Mouse (Mus musculus) heart, embryonic 16.5 days (tissue): ENCODE measurements around the gene Ttc23l. TPM values are rescaled to one million over a fixed set of nuclear protein-coding genes. Genes with fewer than 3 reads are reported as not detected.
"Not testable (repeated sequence)": the region's sequence is repeated elsewhere in the genome, so short reads cannot be mapped to it uniquely, and the experiment has no call there.

ENCODE experiments used
- ATAC-seq: fragments of 200-750 bp; cut with Nextera tagmentation; replicated peaks from 2 replicates; pipeline ENCODE4 v1.8.0; 2017; ENCODE audit warnings: moderate number of reproducible peaks; ENCODE audit not compliant: insufficient read depth, low FRiP score; ENCODE audit errors: extremely low read depth
- H3K27ac ChIP-seq: fragments of 300-500 bp; sonication (generic); 2 replicates; pipeline ENCODE4 v1.5.1; 2014; ENCODE audit warnings: mild to moderate bottlenecking, low read length, control low read depth, moderate library complexity
- H3K27me3 ChIP-seq: fragments of 300-500 bp; sonication (generic); 2 replicates; pipeline ENCODE4 v1.6.1; 2014; ENCODE audit warnings: low read length, mixed read lengths; ENCODE audit not compliant: control insufficient read depth, insufficient read depth
- H3K36me3 ChIP-seq: fragments of 300-500 bp; sonication (generic); 2 replicates; pipeline ENCODE4 v1.6.1; 2014; ENCODE audit not compliant: control insufficient read depth, insufficient read depth
- H3K4me1 ChIP-seq: fragments of 300-500 bp; sonication (generic); 2 replicates; pipeline ENCODE4 v1.6.1; 2014; ENCODE audit warnings: low read length, mixed read lengths; ENCODE audit not compliant: control insufficient read depth, insufficient read depth
- H3K4me2 ChIP-seq: fragments of 300-500 bp; sonication (generic); 2 replicates; pipeline ENCODE4 v1.6.1; 2014; ENCODE audit warnings: low read depth, mild to moderate bottlenecking, control low read depth, low read length
- H3K4me3 ChIP-seq: fragments of 300-500 bp; sonication (generic); 2 replicates; pipeline ENCODE4 v1.5.1; 2014; ENCODE audit warnings: mild to moderate bottlenecking, control low read depth, low read length
- H3K9ac ChIP-seq: fragments of 300-500 bp; sonication (generic); 2 replicates; pipeline ENCODE4 v1.6.1; 2014; ENCODE audit warnings: low read length, control low read depth
- H3K9me3 ChIP-seq: fragments of 300-500 bp; sonication (generic); replicated peaks from 2 replicates; pipeline ENCODE4 v1.6.1; 2016; ENCODE audit warnings: low read length; ENCODE audit not compliant: control insufficient read depth
- WGBS: fragments of 180-500 bp; shearing (Covaris S2); extraction: QIAGEN DNeasy Blood & Tissue Kit; methylation state at CpG from one replicate; pipeline ENCODE4 v1.1.7; 2014; 5-methylcytosine and 5-hydroxymethylcytosine counted together
- polyA plus RNA-seq: library from polyadenylated mRNA; unstranded; fragments of >200 nt; fragmentation: Nextera tagmentation; extraction: Ambion mirVana; gene quantifications from 2 replicates; pipeline ENCODE4 v1.2.1, GENCODE M21; 2015

Ttc23l gene
- polyA plus RNA-seq, 1 experiment from 2014 or later: not detected

- no peaks in the 10 kb centered on the region for H3K27me3 ChIP-seq
- H3K4me1 ChIP-seq: no peaks in the 10 kb centered on the region
- no peaks in the 10 kb centered on the region for H3K9me3 ChIP-seq
- ATAC-seq: no peak
- H3K27ac ChIP-seq: no peak overlapping the region
- WGBS: 63% methylated on average over 5 of the region's 5 CpGs
- no peak overlapping the region for H3K4me2 ChIP-seq
- H3K9ac ChIP-seq: no peak overlapping the region
- H3K4me3 ChIP-seq: no peak overlapping the region
- H3K36me3 ChIP-seq: peaks cover 4% of the 10 kb centered on the region; the same call in 1 of the 2 replicates
Observed at GRCm38 (mm10) chr15:10499593-10499992, 58.9 kb downstream of the Ttc23l start.

GRCm38 (mm10) chr15:10496696-10497095 lies 61.8 kb downstream of the Ttc23l start:
- H3K9me3 ChIP-seq, H3K27me3 ChIP-seq, H3K4me2 ChIP-seq, H3K4me1 ChIP-seq, H3K9ac ChIP-seq, H3K4me3 ChIP-seq, ATAC-seq, H3K27ac ChIP-seq: not testable (repeated sequence)
- peaks cover 14% of the 10 kb centered on the region for H3K36me3 ChIP-seq
- 93% methylated on average over 1 of the region's 1 CpGs for WGBS

GRCm38 (mm10) chr15:10495944-10496343 lies 62.5 kb downstream of the Ttc23l start:
- Histone ChIP-seq H3K4me2 (no peak overlapping the region), H3K4me3 (no peak overlapping the region), H3K4me1 (no peaks in the 10 kb centered on the region), H3K9ac (no peak overlapping the region), H3K36me3 (peaks cover 14% of the 10 kb centered on the region), H3K9me3 (no peaks in the 10 kb centered on the region), H3K27ac (no peak overlapping the region), H3K27me3 (no peaks in the 10 kb centered on the region)
- ATAC-seq: no peak
- WGBS: 88% methylated on average over 11 of the region's 11 CpGs

- Histone ChIP-seq H3K27ac (no peak overlapping the region), H3K4me3 (no peak overlapping the region), H3K27me3 (no peaks in the 10 kb centered on the region), H3K4me1 (peaks cover 6% of the 10 kb centered on the region), H3K4me2 (no peak overlapping the region), H3K36me3 (peaks cover 17% of the 10 kb centered on the region), H3K9me3 (no peaks in the 10 kb centered on the region), H3K9ac (no peak overlapping the region)
- ATAC-seq: no peak
- WGBS: 87% methylated on average over 5 of the region's 5 CpGs
Observed at GRCm38 (mm10) chr15:10490101-10490500, 68.4 kb downstream of the Ttc23l start.

- ATAC-seq: no peak
- WGBS: 59% methylated on average over 2 of the region's 2 CpGs
Observed at GRCm38 (mm10) chr15:10487246-10487645, 71.2 kb downstream of the Ttc23l start.

GRCm38 (mm10) chr15:10486365-10486839 lies 72.1 kb downstream of the Ttc23l start:
- under 1% methylated on average over 18 of the region's 18 CpGs for WGBS
- no peak for ATAC-seq
- H3K4me1 ChIP-seq: peaks cover 15% of the 10 kb centered on the region
- H3K27me3 ChIP-seq: no peaks in the 10 kb centered on the region
- peak overlapping the region; percentile 90 for H3K4me2 ChIP-seq
- H3K9ac ChIP-seq: peak overlapping the region; percentile 87
- H3K4me3 ChIP-seq: peak overlapping the region; percentile 82
- peak overlapping the region; percentile 55; the same call in 1 of the 2 replicates for H3K27ac ChIP-seq
- no peaks in the 10 kb centered on the region for H3K9me3 ChIP-seq
- peaks cover 19% of the 10 kb centered on the region for H3K36me3 ChIP-seq

More at GRCm38 (mm10) chr15:10487246-10487645, 71.2 kb downstream of the Ttc23l start:
- no peaks in the 10 kb centered on the region for H3K9me3 ChIP-seq
- no peak overlapping the region for H3K4me3 ChIP-seq
- H3K4me1 ChIP-seq: peaks cover 15% of the 10 kb centered on the region
- H3K4me2 ChIP-seq: peak overlapping the region; percentile 90; the same call in 1 of the 2 replicates
- no peak overlapping the region for H3K9ac ChIP-seq
- H3K36me3 ChIP-seq: peaks cover 18% of the 10 kb centered on the region
- no peak overlapping the region for H3K27ac ChIP-seq
- no peaks in the 10 kb centered on the region for H3K27me3 ChIP-seq

GRCm38 (mm10) chr15:10485484-10486364 lies 72.7 kb downstream of the Ttc23l start, which contains the start of the genes Brix1 and Rad1:
Gene Brix1, minus strand, starts transcription at chr15:10485947.
Gene Rad1, plus strand, starts transcription at chr15:10486018.
- under 1% methylated on average over 58 of the region's 58 CpGs for WGBS
- ATAC-seq: peak; percentile 100
- Histone ChIP-seq H3K4me3 (peak within 1 kb of the TSS; percentile 82), H3K27ac (peak within 1 kb of the TSS; percentile 55), H3K36me3 (peaks cover 22% of the 10 kb centered on the region), H3K4me1 (peaks cover 15% of the 10 kb centered on the region), H3K27me3 (no peaks in the 10 kb centered on the region), H3K4me2 (peak within 1 kb of the TSS; percentile 90), H3K9me3 (no peaks in the 10 kb centered on the region), H3K9ac (peak within 1 kb of the TSS; percentile 87)

GRCm38 (mm10) chr15:10470941-10471340 lies 87.5 kb downstream of the Ttc23l start:
- Histone ChIP-seq H3K4me2 (peak overlapping the region; percentile 93), H3K27ac (peak overlapping the region; percentile 25; the same call in 1 of the 2 replicates), H3K9ac (peak overlapping the region; percentile 91), H3K27me3 (no peaks in the 10 kb centered on the region), H3K9me3 (no peaks in the 10 kb centered on the region), H3K4me3 (peak overlapping the region; percentile 92), H3K36me3 (0 out of 2 replicates have a peak, but pooled peaks cover 7% of the 10 kb centered on the region), H3K4me1 (peaks cover 8% of the 10 kb centered on the region; the same call in 1 of the 2 replicates)
- 13% methylated on average over 3 of the region's 3 CpGs for WGBS
- no peak for ATAC-seq
